Mouse (Mus musculus) intestine, embryonic 14.5 days (tissue): Measurements from ENCODE around the gene Gfy. TPM values are rescaled to one million over a fixed set of nuclear protein-coding genes. Genes with fewer than 3 reads are reported as not detected.

Experiments used
- ATAC-seq: fragments of 200-750 bp; cut with Nextera tagmentation; replicated peaks from 2 replicates; pipeline ENCODE4 v1.8.0; 2017; ENCODE audit warnings: low read depth, moderate number of reproducible peaks, moderate TSS enrichment, moderate library complexity; ENCODE audit not compliant: low FRiP score, low TSS enrichment
- DNase-seq: peaks from one replicate; pipeline ENCODE4 v3.0.0-alpha.2; 2018; ENCODE audit warnings: low spot score
- H3K27ac ChIP-seq: fragments of 300-500 bp; sonication (generic); 2 replicates; pipeline ENCODE4 v1.5.1; 2014; ENCODE audit warnings: low read depth, mild to moderate bottlenecking, control low read depth
- H3K27me3 ChIP-seq: fragments of 300-500 bp; sonication (generic); replicated peaks from 2 replicates; pipeline ENCODE4 v1.6.1; 2014; ENCODE audit warnings: low read length, control low read depth; ENCODE audit not compliant: control insufficient read depth, insufficient read depth
- H3K36me3 ChIP-seq: fragments of 300-500 bp; sonication (generic); 2 replicates; pipeline ENCODE4 v1.6.1; 2014; ENCODE audit warnings: low read length, control low read depth; ENCODE audit not compliant: control insufficient read depth, insufficient read depth
- H3K4me1 ChIP-seq: fragments of 300-500 bp; sonication (generic); replicated peaks from 2 replicates; pipeline ENCODE4 v1.6.1; 2014; ENCODE audit warnings: low read length, control low read depth, mixed read lengths; ENCODE audit not compliant: control insufficient read depth, insufficient read depth
- H3K4me2 ChIP-seq: fragments of 300-500 bp; sonication (generic); 2 replicates; pipeline ENCODE4 v1.6.1; 2014; ENCODE audit warnings: low read length
- H3K4me3 ChIP-seq: fragments of 300-500 bp; sonication (generic); 2 replicates; pipeline ENCODE4 v1.5.1; 2014; ENCODE audit warnings: low read depth, low read length, control low read depth, mixed read lengths
- H3K9ac ChIP-seq: fragments of 300-500 bp; sonication (generic); 2 replicates; pipeline ENCODE4 v1.6.1; 2014; ENCODE audit warnings: mild to moderate bottlenecking, low read length
- H3K9me3 ChIP-seq: fragments of 300-500 bp; sonication (generic); 2 replicates; pipeline ENCODE4 v1.6.1; 2016; ENCODE audit warnings: low read length, control low read depth; ENCODE audit not compliant: control insufficient read depth
- WGBS: fragments of 180-500 bp; shearing (Covaris S2); extraction: QIAGEN DNeasy Blood & Tissue Kit; methylation state at CpG from one replicate; pipeline ENCODE4 v1.1.7; 2014; 5-methylcytosine and 5-hydroxymethylcytosine counted together
- polyA plus RNA-seq: library from polyadenylated mRNA; unstranded; fragments of >200 nt; fragmentation: Nextera tagmentation; extraction: Ambion mirVana; gene quantifications from 2 replicates; pipeline ENCODE4 v1.2.1, GENCODE M21; 2014

Gfy gene
- polyA plus RNA-seq, 1 experiment from 2014 or later = not detected

GRCm38 (mm10) chr7:45160866-45161265 lies 18.5 kb downstream of the Gfy start:
- ATAC-seq = no peak
- Histone ChIP-seq H3K27me3 (peaks cover 37% of the 10 kb centered on the region), H3K4me1 (no peaks in the 10 kb centered on the region), H3K9me3 (no peaks in the 10 kb centered on the region), H3K9ac (no peak overlapping the region), H3K4me2 (no peak overlapping the region), H3K36me3 (peaks cover 37% of the 10 kb centered on the region), H3K4me3 (no peak overlapping the region), H3K27ac (no peak overlapping the region)
- WGBS = 94% methylated on average over 3 of the region's 3 CpGs
- DNase-seq = no peak

GRCm38 (mm10) chr7:45160316-45160800 lies 19.0 kb downstream of the Gfy start:
- Histone ChIP-seq H3K4me2 (no peak overlapping the region), H3K4me1 (peaks cover 1% of the 10 kb centered on the region; the same call in 1 of the 2 replicates), H3K27me3 (peaks cover 32% of the 10 kb centered on the region), H3K36me3 (peaks cover 37% of the 10 kb centered on the region), H3K27ac (no peak overlapping the region), H3K9me3 (no peaks in the 10 kb centered on the region), H3K9ac (no peak overlapping the region), H3K4me3 (no peak overlapping the region)
- DNase-seq (no peak), ATAC-seq (no peak)
- WGBS = 95% methylated on average over 6 of the region's 6 CpGs

GRCm38 (mm10) chr7:45158991-45159390 lies 20.4 kb downstream of the Gfy start:
- no peak overlapping the region for H3K27ac ChIP-seq
- no peak overlapping the region for H3K4me3 ChIP-seq
- 96% methylated on average over 6 of the region's 6 CpGs for WGBS
- no peak for ATAC-seq
- no peak overlapping the region for H3K4me2 ChIP-seq
- H3K36me3 ChIP-seq = peaks cover 37% of the 10 kb centered on the region
- no peaks in the 10 kb centered on the region for H3K9me3 ChIP-seq
- DNase-seq = no peak
- peaks cover 18% of the 10 kb centered on the region for H3K27me3 ChIP-seq
- peaks cover 8% of the 10 kb centered on the region; the same call in 1 of the 2 replicates for H3K4me1 ChIP-seq
- no peak overlapping the region for H3K9ac ChIP-seq

GRCm38 (mm10) chr7:45157459-45157858 lies 21.9 kb downstream of the Gfy start:
- no peak overlapping the region for H3K9ac ChIP-seq
- H3K4me2 ChIP-seq = no peak overlapping the region
- WGBS = 84% methylated on average over 14 of the region's 14 CpGs
- no peaks in the 10 kb centered on the region for H3K9me3 ChIP-seq
- H3K27ac ChIP-seq = no peak overlapping the region
- H3K4me1 ChIP-seq = peaks cover 8% of the 10 kb centered on the region; the same call in 1 of the 2 replicates
- H3K27me3 ChIP-seq = peaks cover 3% of the 10 kb centered on the region; the same call in 1 of the 2 replicates
- H3K4me3 ChIP-seq = no peak overlapping the region
- ATAC-seq = no peak
- DNase-seq = no peak
- H3K36me3 ChIP-seq = peaks cover 37% of the 10 kb centered on the region

DNA sequence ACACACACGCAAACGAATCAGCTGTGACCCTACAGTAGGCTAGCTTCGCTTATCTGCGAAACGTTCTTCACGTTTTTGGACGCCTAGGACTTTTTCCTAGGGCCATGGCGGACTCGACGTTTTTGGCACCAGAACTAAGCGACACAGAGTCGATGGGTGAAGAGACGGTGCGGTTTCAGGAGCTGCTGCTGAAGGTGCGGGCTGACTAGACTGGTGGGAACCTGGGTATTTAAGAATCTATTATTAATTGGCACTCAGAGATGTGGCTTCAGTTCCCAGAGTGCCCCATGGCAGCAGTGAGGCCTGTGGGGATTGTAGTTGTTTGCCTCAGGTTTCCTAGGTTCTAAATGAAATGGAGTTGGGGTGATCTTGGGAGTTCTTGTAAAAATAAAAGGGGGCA lies 23.2 kb downstream of the Gfy start:
- Histone ChIP-seq H3K27me3 (no peaks in the 10 kb centered on the region), H3K27ac (no peak overlapping the region), H3K9ac (no peak overlapping the region), H3K9me3 (no peaks in the 10 kb centered on the region), H3K4me2 (no peak overlapping the region), H3K4me3 (no peak overlapping the region), H3K4me1 (peaks cover 11% of the 10 kb centered on the region; the same call in 1 of the 2 replicates), H3K36me3 (peaks cover 37% of the 10 kb centered on the region)
- WGBS = 94% methylated on average over 15 of the region's 15 CpGs
- DNase-seq = no peak
- no peak for ATAC-seq

DNA sequence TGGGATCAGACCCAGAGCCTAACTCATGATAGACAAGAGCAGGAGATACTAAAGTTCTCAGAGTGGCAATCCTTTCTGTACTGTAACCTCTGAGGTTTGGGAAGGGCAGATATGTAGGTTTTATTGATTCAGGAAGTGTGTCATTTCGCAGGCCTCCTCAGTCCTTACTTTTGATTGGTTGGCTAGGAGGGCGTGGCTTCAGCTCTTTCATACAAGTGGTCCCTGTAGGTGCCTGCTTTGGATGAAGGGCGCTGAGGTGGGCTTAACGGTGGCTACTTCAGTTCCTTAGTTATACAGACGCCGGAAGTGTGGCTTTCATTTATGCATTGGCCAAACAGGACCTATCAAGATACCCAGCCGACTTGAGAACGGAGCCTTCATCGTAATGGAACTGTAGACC lies 23.8 kb downstream of the Gfy start:
- H3K9ac ChIP-seq = no peak overlapping the region
- no peak overlapping the region; the same call in 1 of the 2 replicates for H3K4me2 ChIP-seq
- WGBS = 85% methylated on average over 9 of the region's 9 CpGs
- ATAC-seq = no peak
- H3K9me3 ChIP-seq = no peaks in the 10 kb centered on the region
- peaks cover 33% of the 10 kb centered on the region for H3K36me3 ChIP-seq
- H3K27ac ChIP-seq = no peak overlapping the region
- H3K4me3 ChIP-seq = no peak overlapping the region
- H3K4me1 ChIP-seq = peaks cover 11% of the 10 kb centered on the region; the same call in 1 of the 2 replicates
- no peak for DNase-seq
- H3K27me3 ChIP-seq = no peaks in the 10 kb centered on the region

GRCm38 (mm10) chr7:45154993-45155514 lies 24.3 kb downstream of the Gfy start:
- Histone ChIP-seq H3K9me3 (no peaks in the 10 kb centered on the region), H3K4me1 (peaks cover 11% of the 10 kb centered on the region; the same call in 1 of the 2 replicates), H3K4me3 (peak overlapping the region; percentile 75), H3K9ac (no peak overlapping the region; the same call in 1 of the 2 replicates), H3K27me3 (no peaks in the 10 kb centered on the region), H3K36me3 (peaks cover 28% of the 10 kb centered on the region), H3K4me2 (peak overlapping the region; percentile 70), H3K27ac (0 out of 2 replicates have a peak overlapping the region, but pooled peaks have one; percentile 96)
- DNase-seq (no peak), ATAC-seq (no peak; the same call in 1 of the 2 replicates)
- 76% methylated on average over 12 of the region's 12 CpGs for WGBS

DNA sequence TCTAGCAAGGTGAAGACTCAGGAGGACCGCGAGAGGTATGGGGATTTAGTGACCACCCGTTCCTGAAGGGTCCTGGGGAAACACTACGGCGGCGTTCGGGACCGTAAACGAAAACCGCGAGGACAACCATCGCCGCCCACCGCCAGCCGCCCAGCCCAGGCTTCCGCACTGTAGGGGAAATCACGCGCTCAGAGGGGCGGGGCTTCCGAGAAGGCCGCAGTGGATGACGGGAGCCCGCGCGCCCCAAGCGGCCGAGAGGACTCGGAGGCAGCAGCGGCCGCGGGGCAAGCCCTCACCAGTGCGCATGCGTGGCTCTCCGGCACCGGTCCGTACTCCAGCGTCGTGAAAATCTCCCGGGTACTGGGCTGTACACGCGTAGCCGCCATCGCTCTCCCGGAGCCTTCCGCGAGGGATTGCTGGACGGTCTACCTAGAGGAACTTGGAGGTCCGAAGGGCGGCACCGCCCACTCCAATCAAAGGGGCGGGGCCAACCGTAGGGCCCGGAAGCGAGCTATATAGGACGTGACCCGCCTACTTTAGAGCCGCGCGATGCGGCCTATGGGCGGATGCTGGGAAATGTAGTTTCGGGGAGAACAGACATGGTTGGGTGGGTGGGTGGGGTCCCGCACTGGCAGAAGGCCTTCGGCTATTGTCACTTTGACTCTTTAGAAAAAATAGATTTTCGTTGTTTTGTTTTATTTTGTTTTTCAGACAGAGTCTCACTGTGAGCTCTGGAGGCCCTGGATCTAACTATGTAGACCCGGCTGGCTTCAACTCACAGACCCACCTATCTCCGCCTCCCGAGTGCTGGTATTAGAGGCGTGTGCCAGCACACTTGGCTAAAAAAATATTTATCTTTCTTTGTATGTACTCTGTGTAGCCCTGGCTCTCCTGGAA lies 25.0 kb downstream of the Gfy start, which contains the start of the genes Pih1d1 and Aldh16a1:
Gene Pih1d1 (plus strand): TSS at position 208 of the 897 bp plus-strand sequence.
Gene Aldh16a1 (minus strand): TSS at position 489 of the 897 bp plus-strand sequence.
- peak; percentile 95 for ATAC-seq
- H3K4me2 ChIP-seq = peak within 1 kb of the TSS; percentile 70
- DNase-seq = peak; percentile 98
- H3K4me3 ChIP-seq = peak within 1 kb of the TSS; percentile 75
- H3K9me3 ChIP-seq = no peaks in the 10 kb centered on the region
- H3K9ac ChIP-seq = peak within 1 kb of the TSS; percentile 90
- 5% methylated on average over 64 of the region's 69 CpGs for whole genome bisulfite sequencing
- H3K36me3 ChIP-seq = peaks cover 21% of the 10 kb centered on the region
- H3K27ac ChIP-seq = peak within 1 kb of the TSS; percentile 96
- peaks cover 11% of the 10 kb centered on the region; the same call in 1 of the 2 replicates for H3K4me1 ChIP-seq
- no peaks in the 10 kb centered on the region for H3K27me3 ChIP-seq
